In the genomic region with DNA sequence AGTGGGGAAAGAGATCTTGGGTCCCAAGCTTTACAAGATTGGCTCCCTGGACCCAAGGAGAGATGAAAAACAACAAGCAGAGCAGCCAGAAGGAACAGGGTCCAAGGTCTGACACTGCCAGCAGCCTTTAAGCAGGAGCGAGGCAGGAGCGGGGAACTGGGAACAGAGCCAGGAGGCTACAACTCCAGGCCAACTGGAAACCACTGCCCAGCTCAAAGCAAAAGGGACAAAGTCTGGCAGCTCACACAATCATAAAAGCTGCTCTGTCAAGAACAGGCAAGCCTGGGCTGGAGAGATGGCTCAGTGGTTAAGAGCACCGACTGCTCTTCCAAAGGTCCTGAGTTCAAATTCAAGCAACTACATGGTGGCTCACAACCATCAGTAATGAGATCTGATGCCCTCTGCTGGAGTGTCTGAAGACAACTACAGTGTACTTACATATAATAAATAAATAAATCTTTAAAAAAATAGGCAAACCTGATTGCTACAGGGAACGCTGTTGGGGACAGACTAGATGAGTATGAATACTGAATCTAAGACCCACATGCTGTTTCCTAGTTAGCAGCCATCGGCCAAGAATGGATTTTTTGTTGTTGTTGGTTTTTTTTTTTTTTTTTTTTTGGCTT, we compare ENCODE assay signal across 9 mouse cellular contexts. TPM values are rescaled to one million over a fixed set of nuclear protein-coding genes. Genes with fewer than 3 reads are reported as not detected.
A peak's percentile ranks its signal among the peaks of the same experiment; 100 is the strongest.
DNase-seq lines count a peak whose midpoint lies in the region; ATAC-seq lines count a peak whose summit lies in the region.
"Had no signal": no experiment of that assay in that cellular context is flagged by ENCODE, and none has a peak within 500 bp of the region (broad histone marks: within the 10 kb centered on the region; RNA-seq: fewer than 3 reads in every experiment).

No protein-coding gene starts in this region.

- no peak overlapping the region for H3K4me3 ChIP-seq in forebrain, embryonic 14.5 days (ENCODE audit: low read depth, low read length)
- no peak overlapping the region for H3K4me3 ChIP-seq in forebrain, embryonic 12.5 days (replicated peaks)

- no peaks in the 10 kb centered on the region for H3K4me1 ChIP-seq in forebrain, embryonic 14.5 days (ENCODE audit: control insufficient read depth, insufficient read depth, low read length)
- H3K4me1 ChIP-seq in forebrain, embryonic 12.5 days = no peaks in the 10 kb centered on the region

- peaks cover 6% of the 10 kb centered on the region; the same call in 1 of the 2 replicates for H3K36me3 ChIP-seq in forebrain, embryonic 14.5 days (ENCODE audit: control insufficient read depth, insufficient read depth, low read length)
- H3K36me3 ChIP-seq in forebrain, embryonic 12.5 days (replicated peaks) = peaks cover 16% of the 10 kb centered on the region

- no peaks in the 10 kb centered on the region for H3K27me3 ChIP-seq in forebrain, embryonic 14.5 days (replicated peaks; ENCODE audit: control insufficient read depth, insufficient read depth, low read length)
- H3K27me3 ChIP-seq in forebrain, embryonic 12.5 days = no peaks in the 10 kb centered on the region

- H3K9ac ChIP-seq in forebrain, embryonic 14.5 days (ENCODE audit: low read length) = no peak overlapping the region
- no peak overlapping the region for H3K9ac ChIP-seq in forebrain, embryonic 12.5 days

- H3K4me2 ChIP-seq in forebrain, embryonic 14.5 days (ENCODE audit: low read length) = no peak overlapping the region
- H3K4me2 ChIP-seq in forebrain, embryonic 12.5 days = no peak overlapping the region

- no peak overlapping the region for H3K27ac ChIP-seq in forebrain, embryonic 14.5 days (ENCODE audit: low read depth, low read length)
- no peak overlapping the region for H3K27ac ChIP-seq in forebrain, embryonic 12.5 days

- ATAC-seq in forebrain, embryonic 14.5 days = 0 out of 2 replicates have a peak, but pooled peaks have one; percentile 54
- ATAC-seq in forebrain, embryonic 12.5 days (ENCODE audit: low FRiP score) = no peak

- intact Hi-C loops in left cerebral cortex, postnatal 4 days (cut with DNase I) = no loop called here

- DNase-seq in forebrain, embryonic 14.5 days (ENCODE audit: low spot score) = peak; percentile 74
- peak; percentile 85 for DNase-seq in Muller cell, postnatal 12 days (ENCODE audit: inconsistent ontology term)
- peak; percentile 60 to 72 for DNase-seq in frontal cortex, postnatal 36 days (ENCODE audit: low spot score in 2 of 2)
- DNase-seq in kidney, adult 8-10 months = peak; percentile 96
- peak; percentile 93 for DNase-seq in left cerebral cortex, postnatal 4 days
- peak; percentile 90 for DNase-seq in skeletal muscle tissue, adult 2 months (ENCODE audit: low read depth, low spot score)
- DNase-seq in spleen, postnatal 36 days (ENCODE audit: low spot score in 2 of 2) = no peak

- H3K9me3 ChIP-seq in forebrain, embryonic 14.5 days (replicated peaks; ENCODE audit: control insufficient read depth, low read length) = no peaks in the 10 kb centered on the region
- no peaks in the 10 kb centered on the region; the same call in 1 of the 2 replicates for H3K9me3 ChIP-seq in forebrain, embryonic 12.5 days

- WGBS in forebrain, embryonic 14.5 days = 62% methylated on average over 5 of the region's 5 CpGs
- WGBS in forebrain, embryonic 12.5 days = 87% methylated on average over 5 of the region's 5 CpGs

RNA-seq across cellular contexts. Expression of a gene that starts 9.4 kb away (rescaled TPM):
- 69.1 and 79.5 TPM in 2 replicates for polyA plus RNA-seq in forebrain, embryonic 14.5 days (2014; fragmentation: Nextera tagmentation; extraction: Ambion mirVana)
- polyA plus RNA-seq in forebrain, embryonic 12.5 days (2016; fragmentation: Nextera tagmentation; extraction: Ambion mirVana) = 120 and 133 TPM in 2 replicates
- 10 to 100 TPM; 65.9 to 73.9 TPM for total RNA-seq in left cerebral cortex, postnatal 4 days (2021)

RNA-seq across cellular contexts. Expression of a gene that starts 9.4 kb away (rescaled TPM):
- polyA plus RNA-seq in forebrain, embryonic 14.5 days (2014; fragmentation: Nextera tagmentation; extraction: Ambion mirVana) = 9.4 TPM in 2 replicates
- polyA plus RNA-seq in forebrain, embryonic 12.5 days (2016; fragmentation: Nextera tagmentation; extraction: Ambion mirVana) = 39.0 and 42.9 TPM in 2 replicates
- total RNA-seq in left cerebral cortex, postnatal 4 days (2021) = 10 to 100 TPM; 18.2 to 37.9 TPM

RNA-seq across cellular contexts. Expression of a gene that starts 18.3 kb away (rescaled TPM):
- polyA plus RNA-seq in forebrain, embryonic 14.5 days (2014; fragmentation: Nextera tagmentation; extraction: Ambion mirVana) = 34.3 and 40.1 TPM in 2 replicates
- polyA plus RNA-seq in forebrain, embryonic 12.5 days (2016; fragmentation: Nextera tagmentation; extraction: Ambion mirVana) = 34.6 and 37.9 TPM in 2 replicates
- total RNA-seq in left cerebral cortex, postnatal 4 days (2021) = 10 to 100 TPM; 38.1 to 41.0 TPM

RNA-seq across cellular contexts. Expression of a gene that starts 18.4 kb away (rescaled TPM):
- polyA plus RNA-seq in forebrain, embryonic 14.5 days (2014; fragmentation: Nextera tagmentation; extraction: Ambion mirVana) = 0.50 and 0.69 TPM in 2 replicates
- polyA plus RNA-seq in forebrain, embryonic 12.5 days (2016; fragmentation: Nextera tagmentation; extraction: Ambion mirVana) = 0.19 TPM in 2 replicates
- 1 to 10 TPM; 1.7 to 2.0 TPM for total RNA-seq in left cerebral cortex, postnatal 4 days (2021)
- total RNA-seq: neutrophil, adult 5-6 weeks had no signal

RNA-seq across cellular contexts. Expression of a gene that starts 27.1 kb away (rescaled TPM):
- 132 and 140 TPM in 2 replicates for polyA plus RNA-seq in forebrain, embryonic 14.5 days (2014; fragmentation: Nextera tagmentation; extraction: Ambion mirVana)
- polyA plus RNA-seq in forebrain, embryonic 12.5 days (2016; fragmentation: Nextera tagmentation; extraction: Ambion mirVana) = 86.4 and 95.2 TPM in 2 replicates
- 10 to 100 TPM; 76.1 to 80.4 TPM for total RNA-seq in left cerebral cortex, postnatal 4 days (2021)

Comparison
In these comparisons a context has a peak if more than half of its experiments do, and no peak if none do; other contexts are left out.
1. DNase-seq: peak in forebrain, embryonic 14.5 days (single experiment), Muller cell, postnatal 12 days (single experiment), frontal cortex, postnatal 36 days (2 of 2), kidney, adult 8-10 months (2 of 2), left cerebral cortex, postnatal 4 days (single experiment) and skeletal muscle tissue, adult 2 months (single experiment); none in spleen, postnatal 36 days (0 of 2).